ENCODE assay signal across 7 mouse cellular contexts in genomic region chr2:92432299-92433295, GRCm38 (mm10). TPM values are rescaled to one million over a fixed set of nuclear protein-coding genes. Genes with fewer than 3 reads are reported as not detected.
DNase-seq lines count a peak whose midpoint lies in the region; ATAC-seq and TF ChIP-seq lines count a peak whose summit lies in the region.

No protein-coding gene starts in this region.

- H3K9me3 ChIP-seq in ES-Bruce4 (replicated peaks; ENCODE audit: control insufficient read depth, insufficient read depth, low read length, poor library complexity, severe bottlenecking): no peaks in the 10 kb centered on the region
- no peaks in the 10 kb centered on the region for H3K9me3 ChIP-seq in forebrain, embryonic 14.5 days (replicated peaks; ENCODE audit: control insufficient read depth, low read length)
- no peaks in the 10 kb centered on the region for H3K9me3 ChIP-seq in liver, embryonic 12.5 days (replicated peaks)
- no peaks in the 10 kb centered on the region for H3K9me3 ChIP-seq in neural tube, embryonic 14.5 days (ENCODE audit: control insufficient read depth, low read length)

- TF ChIP-seq EP300 in ES-Bruce4 (IDR thresholded peaks at IDR 0.05; ENCODE audit: insufficient read depth, low read depth, low read length): no peak

- H3K4me1 ChIP-seq in ES-Bruce4 (ENCODE audit: control insufficient read depth, insufficient read depth, low read length): peaks cover 10% of the 10 kb centered on the region
- peaks cover 35% of the 10 kb centered on the region for H3K4me1 ChIP-seq in forebrain, embryonic 14.5 days (ENCODE audit: control insufficient read depth, insufficient read depth, low read length)
- peaks cover 78% of the 10 kb centered on the region for H3K4me1 ChIP-seq in liver, embryonic 12.5 days
- peaks cover 41% of the 10 kb centered on the region for H3K4me1 ChIP-seq in neural tube, embryonic 14.5 days (ENCODE audit: control insufficient read depth, insufficient read depth, low read length)

- peak overlapping the region; percentile 83 for H3K4me3 ChIP-seq in ES-Bruce4 (ENCODE audit: low read depth, low read length)
- H3K4me3 ChIP-seq in forebrain, embryonic 14.5 days (ENCODE audit: low read depth, low read length): peak overlapping the region; percentile 69
- peak overlapping the region; percentile 87 for H3K4me3 ChIP-seq in liver, embryonic 12.5 days
- H3K4me3 ChIP-seq in neural tube, embryonic 14.5 days (ENCODE audit: low read depth, low read length): peak overlapping the region; percentile 87

- TF ChIP-seq POLR2A in ES-Bruce4 (IDR thresholded peaks at IDR 0.05; ENCODE audit: insufficient read depth, low read length): no peak

- no peaks in the 10 kb centered on the region for H3K36me3 ChIP-seq in ES-Bruce4 (ENCODE audit: control insufficient read depth, insufficient read depth, low read length, poor library complexity, severe bottlenecking)
- H3K36me3 ChIP-seq in forebrain, embryonic 14.5 days (ENCODE audit: control insufficient read depth, insufficient read depth, low read length): no peaks in the 10 kb centered on the region
- H3K36me3 ChIP-seq in liver, embryonic 12.5 days: 0 out of 2 replicates have a peak, but pooled peaks cover 7% of the 10 kb centered on the region
- no peaks in the 10 kb centered on the region for H3K36me3 ChIP-seq in neural tube, embryonic 14.5 days (ENCODE audit: control insufficient read depth, insufficient read depth, low read length)

- H3K9ac ChIP-seq in ES-Bruce4 (ENCODE audit: low read depth, poor library complexity, severe bottlenecking): peak overlapping the region; percentile 46
- peak overlapping the region; percentile 78 for H3K9ac ChIP-seq in forebrain, embryonic 14.5 days (ENCODE audit: low read length)
- peak overlapping the region; percentile 90 for H3K9ac ChIP-seq in liver, embryonic 12.5 days
- peak overlapping the region; percentile 79 for H3K9ac ChIP-seq in neural tube, embryonic 14.5 days (replicated peaks; ENCODE audit: low read depth, low read length)

- H3K27me3 ChIP-seq in ES-Bruce4 (ENCODE audit: control insufficient read depth, insufficient read depth, low read length, poor library complexity, severe bottlenecking): no peaks in the 10 kb centered on the region
- H3K27me3 ChIP-seq in forebrain, embryonic 14.5 days (replicated peaks; ENCODE audit: control insufficient read depth, insufficient read depth, low read length): 0 out of 2 replicates have a peak, but pooled peaks cover 4% of the 10 kb centered on the region
- peaks cover 7% of the 10 kb centered on the region; the same call in 1 of the 2 replicates for H3K27me3 ChIP-seq in liver, embryonic 12.5 days (replicated peaks)
- H3K27me3 ChIP-seq in neural tube, embryonic 14.5 days (ENCODE audit: control insufficient read depth, insufficient read depth, low read length): no peaks in the 10 kb centered on the region

- peak; percentile 62 for DNase-seq in adrenal gland, adult 2 months
- no peak for DNase-seq in forebrain, embryonic 14.5 days (ENCODE audit: low spot score)
- DNase-seq in induced T-regulatory cell, adult 2 months (ENCODE audit: low read depth): peak; percentile 24
- no peak for DNase-seq in frontal cortex, postnatal 36 days (ENCODE audit: low spot score in 2 of 2)

- H3K4me2 ChIP-seq in forebrain, embryonic 14.5 days (ENCODE audit: low read length): peak overlapping the region; percentile 89
- H3K4me2 ChIP-seq in liver, embryonic 12.5 days: peak overlapping the region; percentile 99
- H3K4me2 ChIP-seq in neural tube, embryonic 14.5 days (ENCODE audit: low read depth, low read length): peak overlapping the region; percentile 93

- no peak overlapping the region for H3K27ac ChIP-seq in ES-Bruce4 (ENCODE audit: insufficient read depth, low read length)
- no peak overlapping the region for H3K27ac ChIP-seq in forebrain, embryonic 14.5 days (ENCODE audit: low read depth, low read length)
- H3K27ac ChIP-seq in liver, embryonic 12.5 days: peak overlapping the region; percentile 83
- H3K27ac ChIP-seq in neural tube, embryonic 14.5 days (ENCODE audit: low read depth, low read length): peak overlapping the region; percentile 82

- 44% methylated on average over 17 of the region's 17 CpGs for WGBS in forebrain, embryonic 14.5 days
- 48% methylated on average over 17 of the region's 17 CpGs for WGBS in liver, embryonic 12.5 days (ENCODE audit: insufficient replicate concordance)
- WGBS in neural tube, embryonic 14.5 days: 33% methylated on average over 17 of the region's 17 CpGs

- no peak for ATAC-seq in forebrain, embryonic 14.5 days
- ATAC-seq in liver, embryonic 12.5 days: no peak
- ATAC-seq in neural tube, embryonic 14.5 days (ENCODE audit: low read depth): no peak

- TF ChIP-seq CTCF in ES-Bruce4 (IDR thresholded peaks at IDR 0.05; ENCODE audit: low read depth, low read length): no peak

RNA-seq across cellular contexts. Expression of gene Cry2, which starts 1.2 kb away (rescaled TPM):
- polyA plus RNA-seq in ES-Bruce4 (2011; ENCODE audit: insufficient read depth, insufficient read length, low read depth, missing spikeins): 9.9 and 11.8 TPM in 2 replicates
- 10 to 100 TPM; 32.9 to 45.1 TPM for total RNA-seq in adrenal gland, adult 2 months (2021)
- 27.6 and 53.8 TPM in 2 replicates for polyA plus RNA-seq in adrenal gland, adult 2 months (2012; rRNA removed)
- polyA plus RNA-seq in forebrain, embryonic 14.5 days (2014; fragmentation: Nextera tagmentation; extraction: Ambion mirVana): 16.1 and 24.6 TPM in 2 replicates
- polyA plus RNA-seq in liver, embryonic 12.5 days (2016; fragmentation: Nextera tagmentation; extraction: Ambion mirVana): 14.1 and 14.5 TPM in 2 replicates
- 41.7 and 43.5 TPM in 2 replicates for polyA plus RNA-seq in neural tube, embryonic 14.5 days (2014; fragmentation: Nextera tagmentation; extraction: Ambion mirVana)

RNA-seq across cellular contexts. Expression of gene Slc35c1, which starts 27.7 kb away (rescaled TPM):
- 7.6 and 8.2 TPM in 2 replicates for polyA plus RNA-seq in ES-Bruce4 (2011; ENCODE audit: insufficient read depth, insufficient read length, low read depth, missing spikeins)
- total RNA-seq in adrenal gland, adult 2 months (2021): 10 to 100 TPM; 14.3 to 23.2 TPM
- 50.9 and 98.4 TPM in 2 replicates for polyA plus RNA-seq in adrenal gland, adult 2 months (2012; rRNA removed)
- polyA plus RNA-seq in forebrain, embryonic 14.5 days (2014; fragmentation: Nextera tagmentation; extraction: Ambion mirVana): 8.7 and 11.3 TPM in 2 replicates
- polyA plus RNA-seq in liver, embryonic 12.5 days (2016; fragmentation: Nextera tagmentation; extraction: Ambion mirVana): 15.3 and 15.5 TPM in 2 replicates
- 15.5 and 16.4 TPM in 2 replicates for polyA plus RNA-seq in neural tube, embryonic 14.5 days (2014; fragmentation: Nextera tagmentation; extraction: Ambion mirVana)

RNA-seq across cellular contexts. Expression of gene Mapk8ip1, which starts 31.5 kb away (rescaled TPM):
- 13.6 and 16.0 TPM in 2 replicates for polyA plus RNA-seq in ES-Bruce4 (2011; ENCODE audit: insufficient read depth, insufficient read length, low read depth, missing spikeins)
- 10 to 100 TPM; 30.2 to 34.9 TPM for total RNA-seq in adrenal gland, adult 2 months (2021)
- 60.9 and 67.1 TPM in 2 replicates for polyA plus RNA-seq in adrenal gland, adult 2 months (2012; rRNA removed)
- 49.3 and 54.5 TPM in 2 replicates for polyA plus RNA-seq in forebrain, embryonic 14.5 days (2014; fragmentation: Nextera tagmentation; extraction: Ambion mirVana)
- 4.6 and 4.7 TPM in 2 replicates for polyA plus RNA-seq in liver, embryonic 12.5 days (2016; fragmentation: Nextera tagmentation; extraction: Ambion mirVana)
- polyA plus RNA-seq in neural tube, embryonic 14.5 days (2014; fragmentation: Nextera tagmentation; extraction: Ambion mirVana): 51.8 and 64.3 TPM in 2 replicates

RNA-seq across cellular contexts. Expression of gene 1700029I15Rik, which starts 50.3 kb away (rescaled TPM):
- 1.2 TPM in 1 of 2 replicates, not detected in the other for polyA plus RNA-seq in ES-Bruce4 (2011; ENCODE audit: insufficient read depth, insufficient read length, low read depth, missing spikeins)
- 10 to 100 TPM in 1 of 2 experiments, 1 to 10 TPM in 1; 4.9 to 14.6 TPM for total RNA-seq in adrenal gland, adult 2 months (2021)
- 10.5 and 15.0 TPM in 2 replicates for polyA plus RNA-seq in adrenal gland, adult 2 months (2012; rRNA removed)
- 3.2 and 3.7 TPM in 2 replicates for polyA plus RNA-seq in forebrain, embryonic 14.5 days (2014; fragmentation: Nextera tagmentation; extraction: Ambion mirVana)
- polyA plus RNA-seq in liver, embryonic 12.5 days (2016; fragmentation: Nextera tagmentation; extraction: Ambion mirVana): 1.1 and 1.4 TPM in 2 replicates
- polyA plus RNA-seq in neural tube, embryonic 14.5 days (2014; fragmentation: Nextera tagmentation; extraction: Ambion mirVana): 3.9 and 4.2 TPM in 2 replicates

RNA-seq across cellular contexts. Expression of gene Large2, which starts 57.9 kb away (rescaled TPM):
- 27.9 and 31.4 TPM in 2 replicates for polyA plus RNA-seq in ES-Bruce4 (2011; ENCODE audit: insufficient read depth, insufficient read length, low read depth, missing spikeins)
- 1 to 10 TPM in 1 of 2 experiments, under 1 TPM in 1; 0.45 to 1.4 TPM for total RNA-seq in adrenal gland, adult 2 months (2021)
- 1.3 and 2.2 TPM in 2 replicates for polyA plus RNA-seq in adrenal gland, adult 2 months (2012; rRNA removed)
- 0.99 and 1.5 TPM in 2 replicates for polyA plus RNA-seq in forebrain, embryonic 14.5 days (2014; fragmentation: Nextera tagmentation; extraction: Ambion mirVana)
- polyA plus RNA-seq in liver, embryonic 12.5 days (2016; fragmentation: Nextera tagmentation; extraction: Ambion mirVana): 1.8 and 2.0 TPM in 2 replicates
- polyA plus RNA-seq in neural tube, embryonic 14.5 days (2014; fragmentation: Nextera tagmentation; extraction: Ambion mirVana): 0.97 and 2.2 TPM in 2 replicates

Comparison
In these comparisons a context has a peak if more than half of its experiments do, and no peak if none do; other contexts are left out.
1. H3K27ac ChIP-seq: peak in liver, embryonic 12.5 days (single experiment) and neural tube, embryonic 14.5 days (single experiment); none in ES-Bruce4 (single experiment) and forebrain, embryonic 14.5 days (single experiment).
2. DNase-seq: peak in adrenal gland, adult 2 months (single experiment) and induced T-regulatory cell, adult 2 months (single experiment); none in forebrain, embryonic 14.5 days (single experiment) and frontal cortex, postnatal 36 days (0 of 2).
3. Peak in every context shown above with its lines, with median percentiles within 50 percentile points of each other: H3K4me3 ChIP-seq, H3K9ac ChIP-seq and H3K4me2 ChIP-seq.